Mouse (Mus musculus) right cerebral cortex, adult 18-20 months (tissue): ENCODE results near the gene Olfr653.

Source experiments
- DNase-seq: peaks from one replicate; pipeline ENCODE4 v3.0.0; 2022; ENCODE audit warnings: mixed read lengths

Gene Olfr653

DNA sequence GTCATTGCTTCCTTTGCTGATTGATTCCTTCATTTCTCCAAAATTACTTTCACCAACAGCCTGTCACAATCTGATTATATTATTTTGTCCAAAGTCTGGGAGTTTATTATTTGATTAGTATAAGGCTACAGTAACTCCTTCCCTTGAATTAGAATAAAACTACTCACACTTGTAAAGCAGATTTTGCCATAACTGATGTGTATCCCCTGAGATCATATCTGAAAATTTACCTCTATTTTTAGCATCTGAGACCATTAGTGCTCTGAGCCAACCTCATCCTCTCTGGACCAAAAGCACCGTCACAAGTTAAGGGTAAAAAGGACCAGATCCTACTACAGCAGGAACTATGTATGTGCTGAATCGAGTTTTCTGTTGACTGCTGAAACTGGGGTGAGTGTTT, at the start of gene Olfr653:
Gene Olfr653 (plus strand): TSS at position 301 of the 400 bp plus-strand sequence.
- DNase-seq: no peak

DNA sequence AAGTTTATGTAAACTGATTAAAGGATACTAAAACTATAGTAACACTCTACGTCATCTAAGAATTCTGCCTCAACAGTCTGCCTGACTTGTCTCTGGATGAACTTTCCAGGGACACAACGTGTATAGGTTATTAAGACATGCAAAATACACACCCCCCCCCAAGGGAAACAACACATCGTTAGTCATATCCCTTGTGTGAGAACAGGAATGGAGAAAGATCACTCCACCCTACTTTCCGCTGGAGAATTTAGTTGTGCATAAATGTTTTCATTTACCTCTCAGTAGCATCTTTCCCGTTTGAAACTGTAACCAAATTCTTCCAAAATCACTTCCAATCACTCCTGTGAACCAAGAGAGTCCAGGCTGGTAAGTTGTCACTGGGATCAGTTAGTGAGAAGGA, 27.3 kb upstream of the Olfr653 start, which contains the start of gene Olfr651:
Gene Olfr651 (plus strand): TSS at position 301 of the 400 bp plus-strand sequence.
- no peak for DNase-seq

DNA sequence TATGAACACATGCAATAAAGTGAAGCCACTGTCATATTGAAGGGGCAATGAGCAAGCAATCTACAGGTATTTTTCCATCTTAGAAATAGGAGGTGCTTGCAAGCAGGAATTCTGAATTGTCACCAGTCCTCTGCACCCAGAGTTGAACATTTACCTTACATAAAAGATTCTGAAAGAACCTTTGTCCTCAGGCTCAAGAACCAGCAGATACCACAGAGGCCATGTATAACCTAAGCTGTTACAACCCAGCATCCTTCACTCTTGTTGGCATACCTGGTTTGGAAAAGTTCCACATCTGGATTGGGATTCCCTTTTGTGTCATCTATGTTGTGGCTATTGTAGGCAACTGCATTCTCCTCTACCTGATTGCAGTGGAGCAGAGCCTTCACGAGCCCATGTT, 24.4 kb upstream of the Olfr653 start:
- DNase-seq: no peak

DNA sequence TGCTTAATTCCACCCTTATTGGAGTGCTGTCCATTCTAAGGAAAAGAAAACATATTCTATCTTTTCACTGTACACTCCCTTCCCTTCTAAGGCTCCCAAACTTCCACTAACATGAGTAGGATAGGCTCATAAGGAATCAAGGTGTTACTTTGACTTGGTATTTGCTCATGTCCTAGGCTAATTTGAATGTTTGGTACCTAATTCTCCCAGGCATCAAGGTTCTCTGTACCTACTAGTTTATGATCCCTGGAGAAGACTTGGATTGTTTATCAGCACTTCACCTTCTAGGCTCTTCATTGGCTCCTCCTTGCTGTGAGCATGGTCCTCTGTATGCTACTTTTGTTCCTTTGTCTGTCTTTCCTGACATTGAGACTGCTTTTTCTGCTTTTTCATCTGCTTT, 16.5 kb upstream of the Olfr653 start, which contains the start of gene Olfr652:
Gene Olfr652 (plus strand): TSS at position 301 of the 400 bp plus-strand sequence.
- DNase-seq: no peak

DNA sequence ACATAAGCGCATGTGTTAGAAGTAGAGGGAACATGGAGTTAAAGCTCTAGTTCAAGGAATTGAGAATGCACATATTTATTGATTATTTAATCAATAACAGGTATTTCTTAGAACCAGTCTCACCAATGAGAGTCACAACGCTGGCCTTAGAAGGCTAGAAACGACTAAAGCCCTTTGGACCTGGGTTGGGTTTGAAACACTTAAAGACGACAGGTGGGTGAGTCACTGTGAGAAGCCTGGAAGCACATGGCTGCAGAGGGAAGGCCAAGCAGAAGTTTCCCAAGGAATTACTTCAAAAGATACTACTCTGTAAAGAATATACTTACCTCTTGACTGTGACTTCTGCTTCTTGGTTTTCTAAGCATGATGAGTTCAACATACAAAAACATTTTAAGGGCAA, 3.7 kb downstream of the Olfr653 start:
- no peak for DNase-seq

DNA sequence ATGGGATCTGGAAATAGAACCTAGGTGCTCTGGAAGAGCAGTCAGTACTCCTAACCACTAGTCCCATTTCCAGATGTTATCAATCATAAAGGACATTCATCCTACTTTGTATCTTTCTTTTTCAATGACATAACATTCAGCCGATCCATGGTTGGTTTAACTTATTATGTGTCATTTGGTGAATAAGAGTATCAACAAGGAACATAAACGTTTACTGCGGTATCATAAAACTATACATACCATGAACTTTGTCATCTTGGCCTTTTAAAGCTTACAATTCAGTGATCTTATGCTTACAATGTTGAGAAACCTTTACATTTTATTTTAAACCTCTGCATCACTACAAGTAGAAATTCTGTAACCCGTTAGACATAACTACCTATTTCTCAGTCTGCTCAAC, 4.3 kb downstream of the Olfr653 start:
- DNase-seq: no peak

DNA sequence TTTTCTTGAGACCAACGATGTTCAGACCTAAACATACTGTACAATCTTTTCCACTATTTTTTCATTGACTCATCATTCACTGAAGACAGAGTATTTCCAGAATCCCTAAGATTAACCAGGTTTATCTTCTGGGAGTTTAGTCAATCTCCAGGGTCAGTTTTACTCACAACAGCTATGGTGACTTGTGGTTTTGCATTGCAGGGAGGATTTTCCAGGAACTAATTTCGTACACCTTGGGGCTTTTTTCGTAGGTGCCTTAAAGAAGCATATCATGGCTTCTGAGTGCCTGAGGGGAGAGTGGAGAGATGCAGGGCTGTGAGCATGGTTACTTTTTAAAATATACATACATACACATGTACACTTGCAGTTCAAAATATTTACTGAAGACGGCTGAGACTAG, 9.6 kb downstream of the Olfr653 start, which contains the start of gene Olfr654:
Gene Olfr654 (plus strand): TSS at position 301 of the 400 bp plus-strand sequence.
- DNase-seq: no peak

DNA sequence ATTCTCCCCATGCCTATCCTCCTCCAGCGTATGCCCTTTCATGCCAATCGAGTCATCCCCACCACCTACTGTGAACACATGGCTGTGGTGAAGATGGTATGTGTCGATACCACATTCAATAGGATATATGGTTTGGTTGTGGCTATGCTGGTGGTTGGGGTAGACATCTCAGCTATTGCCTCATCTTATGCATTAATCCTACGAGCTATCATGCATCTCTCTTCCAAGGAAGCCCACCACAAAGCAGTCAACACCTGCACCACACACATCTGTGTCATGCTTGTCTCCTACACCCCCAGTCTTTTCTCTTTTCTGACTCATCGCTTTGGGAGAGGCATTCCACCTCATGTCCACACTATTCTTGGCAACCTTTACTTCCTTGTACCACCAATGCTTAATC, 11.2 kb downstream of the Olfr653 start:
- DNase-seq: no peak

DNA sequence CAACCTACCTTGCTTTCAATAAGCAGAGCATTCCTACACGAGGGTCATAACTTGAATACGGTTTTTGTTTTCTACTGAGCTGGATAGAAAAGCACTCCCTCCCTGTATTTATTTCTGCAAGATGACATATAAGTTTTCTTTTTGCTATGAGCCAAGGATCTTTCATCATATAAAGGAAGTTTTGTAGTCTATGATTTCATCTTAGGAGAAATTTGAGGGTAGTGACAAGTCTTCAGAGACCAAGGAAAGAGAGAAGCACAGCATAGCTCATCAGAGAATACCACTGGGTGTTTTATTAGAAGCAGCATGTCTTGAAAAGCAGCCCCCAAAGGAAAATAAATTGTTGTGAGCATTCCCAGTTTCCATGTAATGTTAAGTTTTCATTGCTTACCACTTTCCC, 24.6 kb downstream of the Olfr653 start, which contains the start of gene Olfr655:
Gene Olfr655 (minus strand): TSS at position 101 of the 400 bp plus-strand sequence.
- DNase-seq: no peak

DNA sequence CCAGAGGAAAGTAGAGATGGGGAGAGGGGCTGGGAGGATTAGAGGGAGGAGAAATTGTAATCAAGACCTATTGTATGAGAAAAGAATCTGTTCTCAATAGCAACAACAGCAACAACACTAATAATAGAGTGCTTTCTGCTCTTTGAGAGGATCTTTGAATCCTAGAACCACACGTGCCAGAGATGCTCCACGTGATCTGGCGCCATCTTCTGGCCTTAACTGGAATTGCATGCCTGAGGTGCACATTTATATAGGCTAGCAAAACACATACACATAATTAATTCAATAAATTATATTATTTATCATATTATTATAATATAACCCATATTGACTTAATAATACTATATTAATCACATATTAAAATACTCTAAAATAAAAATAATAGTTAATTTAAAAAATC, 26.1 kb downstream of the Olfr653 start:
- DNase-seq: no peak

DNA sequence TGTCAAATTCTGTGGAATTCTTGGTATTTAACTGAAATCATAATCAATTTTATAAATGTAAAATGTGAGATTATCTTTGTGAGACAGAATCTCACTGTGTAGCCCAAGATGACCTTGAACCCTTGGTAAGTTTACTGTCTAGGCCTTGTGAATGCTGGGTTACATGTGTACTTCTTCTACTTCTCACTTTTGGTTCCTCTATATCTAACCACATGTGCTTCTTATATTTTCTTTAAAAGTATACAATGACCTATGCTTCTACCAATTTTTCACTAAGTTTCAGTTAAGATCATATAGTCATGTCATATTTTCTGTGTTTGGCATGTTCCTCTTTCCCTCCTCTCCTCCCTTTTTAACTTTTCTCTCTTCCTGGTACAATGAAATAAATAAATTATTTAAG, 27.6 kb downstream of the Olfr653 start:
- no peak for DNase-seq

DNA sequence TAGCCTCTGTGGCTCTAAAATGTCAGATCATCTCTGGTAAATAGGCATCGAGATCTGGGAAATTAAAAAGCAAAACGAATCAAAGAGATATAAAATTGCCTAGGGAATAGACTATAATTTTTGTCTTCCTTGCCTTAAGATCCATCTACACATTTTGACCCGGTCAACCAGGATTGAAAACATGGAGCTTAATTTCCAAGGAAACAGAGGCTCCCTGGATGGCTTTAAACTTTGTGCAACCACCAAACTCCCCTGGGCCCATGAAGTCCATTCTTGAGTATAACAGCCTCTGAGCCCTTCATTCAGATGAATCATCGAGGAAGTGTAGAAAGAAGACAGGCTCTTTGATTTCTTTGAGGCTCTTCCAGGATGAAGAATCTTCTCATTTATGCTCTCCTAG, 36.5 kb downstream of the Olfr653 start, which contains the start of gene Olfr656:
Gene Olfr656 (plus strand): TSS at position 301 of the 400 bp plus-strand sequence.
- no peak for DNase-seq

DNA sequence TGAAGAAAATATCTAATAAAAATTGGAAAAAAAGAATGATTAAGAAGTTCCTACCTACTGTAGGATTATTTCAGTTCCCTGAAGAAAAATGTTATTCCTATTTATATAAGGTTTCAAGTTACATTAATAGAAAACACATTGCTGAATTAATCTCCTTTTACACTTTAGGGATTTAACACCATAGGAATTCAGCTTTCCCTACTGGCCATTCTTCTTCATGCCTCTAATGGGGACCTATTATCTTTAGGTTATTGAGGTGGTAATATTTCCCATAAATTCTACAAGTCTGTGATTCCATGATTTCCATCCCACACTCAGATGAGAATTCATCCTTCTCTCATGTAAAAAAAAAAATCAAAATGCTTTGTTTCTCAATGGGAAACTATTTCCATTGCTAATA, 47.4 kb downstream of the Olfr653 start, which contains the start of gene Olfr657:
Gene Olfr657 (plus strand): TSS at position 301 of the 400 bp plus-strand sequence.
- DNase-seq: no peak
